11 mouse cellular contexts compared by ENCODE assay signal in genomic region chr13:54385008-54386004, GRCm38 (mm10). TPM values are rescaled to one million over a fixed set of nuclear protein-coding genes. Genes with fewer than 3 reads are reported as not detected.
A peak's percentile ranks its signal among the peaks of the same experiment; 100 is the strongest.
DNase-seq lines count a peak whose midpoint lies in the region; ATAC-seq and TF ChIP-seq lines count a peak whose summit lies in the region.
"Had no signal": no experiment of that assay in that cellular context is flagged by ENCODE, and none has a peak within 500 bp of the region (broad histone marks: within the 10 kb centered on the region; RNA-seq: fewer than 3 reads in every experiment).

No protein-coding gene starts in this region.

- H3K4me2 ChIP-seq in heart, embryonic 12.5 days, result peak overlapping the region; percentile 56
- peak overlapping the region; percentile 49 for H3K4me2 ChIP-seq in lung, embryonic 15.5 days
- no peak overlapping the region for H3K4me2 ChIP-seq in midbrain, postnatal 0 days (ENCODE audit: low read depth, low read length, poor library complexity, severe bottlenecking)

- H3K36me3 ChIP-seq in heart, embryonic 12.5 days, result no peaks in the 10 kb centered on the region
- no peaks in the 10 kb centered on the region for H3K36me3 ChIP-seq in lung, embryonic 15.5 days
- H3K36me3 ChIP-seq in midbrain, postnatal 0 days (ENCODE audit: insufficient read depth, low read length), result peaks cover 4% of the 10 kb centered on the region; the same call in 1 of the 2 replicates

- 32% methylated on average over 19 of the region's 19 CpGs for WGBS in heart, embryonic 12.5 days
- 19% methylated on average over 18 of the region's 19 CpGs for WGBS in lung, embryonic 15.5 days
- 50% methylated on average over 19 of the region's 19 CpGs for WGBS in midbrain, postnatal 0 days

- H3K4me1 ChIP-seq in heart, embryonic 12.5 days (replicated peaks), result peaks cover 20% of the 10 kb centered on the region
- peaks cover 21% of the 10 kb centered on the region for H3K4me1 ChIP-seq in lung, embryonic 15.5 days
- H3K4me1 ChIP-seq in cortical plate, adult 2 months (ENCODE audit: control insufficient read depth, insufficient read depth, low read length), result no peaks in the 10 kb centered on the region; the same call in 1 of the 2 replicates
- H3K4me1 ChIP-seq in midbrain, postnatal 0 days (ENCODE audit: insufficient read depth, low read length), result 0 out of 2 replicates have a peak, but pooled peaks cover 7% of the 10 kb centered on the region

- DNase-seq in heart, postnatal 10 days, result no peak
- no peak for DNase-seq in lung, postnatal 25 days (ENCODE audit: low spot score)
- DNase-seq in midbrain, postnatal 0 days (ENCODE audit: low spot score), result no peak
- DNase-seq in adrenal gland, adult 18-20 months (ENCODE audit: low spot score in 2 of 2), result no peak
- no peak for DNase-seq in spleen, postnatal 14 days (ENCODE audit: low spot score in 2 of 2)
- DNase-seq: left cerebral cortex, postnatal 4 days; thymus, adult 18-20 months had no signal

- 0 out of 2 replicates have a peak overlapping the region, but pooled peaks have one; percentile 16 for H3K4me3 ChIP-seq in heart, embryonic 12.5 days
- H3K4me3 ChIP-seq in lung, embryonic 15.5 days, result 0 out of 2 replicates have a peak overlapping the region, but pooled peaks have one; percentile 0
- H3K4me3 ChIP-seq in cortical plate, adult 2 months (ENCODE audit: insufficient read depth, low read length), result no peak overlapping the region
- H3K4me3 ChIP-seq in midbrain, postnatal 0 days (ENCODE audit: low read depth, low read length), result no peak overlapping the region

- no peaks in the 10 kb centered on the region for H3K9me3 ChIP-seq in heart, embryonic 12.5 days (replicated peaks)
- H3K9me3 ChIP-seq in lung, embryonic 15.5 days, result no peaks in the 10 kb centered on the region
- no peaks in the 10 kb centered on the region for H3K9me3 ChIP-seq in midbrain, postnatal 0 days (ENCODE audit: low read length)

- TF ChIP-seq CTCF in cortical plate, adult 2 months (IDR thresholded peaks at IDR 0.05; ENCODE audit: extremely low read depth, insufficient read depth, low read length), result no peak
- TF ChIP-seq CTCF in midbrain, postnatal 0 days (IDR thresholded peaks at IDR 0.05), result no peak

- H3K27me3 ChIP-seq in heart, embryonic 12.5 days (replicated peaks), result peaks cover 22% of the 10 kb centered on the region
- no peaks in the 10 kb centered on the region for H3K27me3 ChIP-seq in lung, embryonic 15.5 days
- no peaks in the 10 kb centered on the region for H3K27me3 ChIP-seq in midbrain, postnatal 0 days (ENCODE audit: insufficient read depth, low read length)

- peak; percentile 32; the same call in 1 of the 2 replicates for TF ChIP-seq POLR2A in cortical plate, adult 2 months (IDR thresholded peaks at IDR 0.05; ENCODE audit: extremely low read depth, insufficient read depth, low read length)

- H3K27ac ChIP-seq in heart, embryonic 12.5 days (ENCODE audit: poor library complexity, severe bottlenecking), result no peak overlapping the region
- H3K27ac ChIP-seq in lung, embryonic 15.5 days, result no peak overlapping the region
- H3K27ac ChIP-seq in cortical plate, adult 2 months (ENCODE audit: insufficient read depth, low read length), result 0 out of 2 replicates have a peak overlapping the region, but pooled peaks have one; percentile 0
- 0 out of 2 replicates have a peak overlapping the region, but pooled peaks have one; percentile 43 for H3K27ac ChIP-seq in midbrain, postnatal 0 days (ENCODE audit: low read depth, low read length)
- H3K27ac ChIP-seq: kidney, postnatal 0 days had no signal

- ATAC-seq in heart, embryonic 12.5 days (ENCODE audit: insufficient number of reproducible peaks, low FRiP score), result no peak
- ATAC-seq in lung, embryonic 15.5 days (ENCODE audit: borderline replicate concordance, extremely low read depth, low FRiP score, low TSS enrichment), result no peak
- no peak for ATAC-seq in midbrain, postnatal 0 days (ENCODE audit: low FRiP score)

- intact Hi-C loops in heart, postnatal 10 days (cut with DNase I), result no loop called here

- no peak overlapping the region for H3K9ac ChIP-seq in heart, embryonic 12.5 days
- no peak overlapping the region for H3K9ac ChIP-seq in lung, embryonic 15.5 days
- H3K9ac ChIP-seq in midbrain, postnatal 0 days (replicated peaks; ENCODE audit: low read length, poor library complexity, severe bottlenecking), result no peak overlapping the region; the same call in 1 of the 2 replicates

RNA-seq across cellular contexts. Expression of gene Cplx2, which starts 14.2 kb away (rescaled TPM):
- polyA plus RNA-seq in heart, embryonic 12.5 days (2016; fragmentation: Nextera tagmentation; extraction: Ambion mirVana), result 2.1 and 2.2 TPM in 2 replicates
- 1 to 10 TPM; 8.9 to 9.8 TPM for total RNA-seq in heart, postnatal 10 days (2021)
- polyA plus RNA-seq in lung, embryonic 15.5 days (2015; fragmentation: Nextera tagmentation; extraction: Ambion mirVana), result 5.4 and 5.6 TPM in 2 replicates
- 496 and 516 TPM in 2 replicates for polyA plus RNA-seq in cortical plate, adult 2 months (2012; rRNA removed)
- 88.7 and 106 TPM in 2 replicates for total RNA-seq in midbrain, postnatal 0 days (2014; rRNA removed)
- 30.4 and 31.2 TPM in 2 replicates for polyA plus RNA-seq in midbrain, postnatal 0 days (2015; fragmentation: Nextera tagmentation; extraction: Ambion mirVana)
- 10 to 100 TPM; 20.9 to 21.3 TPM for total RNA-seq in adrenal gland, adult 18-20 months (2021)

Comparison
In these comparisons a context has a peak if more than half of its experiments do, and no peak if none do; other contexts are left out.
1. H3K27ac ChIP-seq: peak in cortical plate, adult 2 months (single experiment) and midbrain, postnatal 0 days (single experiment); none in heart, embryonic 12.5 days (single experiment) and lung, embryonic 15.5 days (single experiment).
2. H3K4me3 ChIP-seq: peak in heart, embryonic 12.5 days (single experiment) and lung, embryonic 15.5 days (single experiment); none in cortical plate, adult 2 months (single experiment) and midbrain, postnatal 0 days (single experiment).
3. RNA of gene Cplx2, which starts 14.2 kb away (polyA plus RNA-seq): 496 to 516 TPM in cortical plate, adult 2 months; 30.4 to 31.2 TPM in midbrain, postnatal 0 days, 5.4 to 5.6 TPM in lung, embryonic 15.5 days and 2.1 to 2.2 TPM in heart, embryonic 12.5 days; every median in the first group is over 10 times any median in the second.